Mouse (Mus musculus): ENCODE data around the gene Bbs7.

Bbs7 gene

GRCm38 (mm10) chr3:36551851-36552384 lies 61.4 kb downstream of the Bbs7 start:
- peak; percentile 73 for DNase-seq (ENCODE audit: low read depth, low spot score)

GRCm38 (mm10) chr3:36551343-36551742 lies 61.9 kb downstream of the Bbs7 start:
- peak; percentile 64 for DNase-seq (ENCODE audit: low read depth, low spot score)

- peak; percentile 54 for DNase-seq (ENCODE audit: low read depth, low spot score)
Measured at GRCm38 (mm10) chr3:36544961-36545360, 68.3 kb downstream of the Bbs7 start.

GRCm38 (mm10) chr3:36541399-36541798 lies 71.9 kb downstream of the Bbs7 start:
- peak; percentile 47 for DNase-seq (ENCODE audit: low read depth, low spot score)

GRCm38 (mm10) chr3:36540756-36541155 lies 72.5 kb downstream of the Bbs7 start:
- DNase-seq (ENCODE audit: low read depth, low spot score), result peak; percentile 87

GRCm38 (mm10) chr3:36537701-36538470 lies 75.4 kb downstream of the Bbs7 start:
- DNase-seq (ENCODE audit: low read depth, low spot score), result peak; percentile 77

GRCm38 (mm10) chr3:36536041-36536440 lies 77.2 kb downstream of the Bbs7 start:
- DNase-seq (ENCODE audit: low read depth, low spot score), result no peak

- no peak for DNase-seq (ENCODE audit: low read depth, low spot score)
Measured at GRCm38 (mm10) chr3:36533201-36533672, 80.0 kb downstream of the Bbs7 start.

GRCm38 (mm10) chr3:36532738-36533137 lies 80.5 kb downstream of the Bbs7 start:
- no peak for DNase-seq (ENCODE audit: low read depth, low spot score)

- DNase-seq (ENCODE audit: low read depth, low spot score), result peak; percentile 34
Measured at GRCm38 (mm10) chr3:36531979-36532542, 81.2 kb downstream of the Bbs7 start.

- DNase-seq (ENCODE audit: low read depth, low spot score), result peak; percentile 65
Measured at GRCm38 (mm10) chr3:36531242-36531641, 82.0 kb downstream of the Bbs7 start.

GRCm38 (mm10) chr3:36530781-36531180 lies 82.5 kb downstream of the Bbs7 start:
- peak; percentile 61 for DNase-seq (ENCODE audit: low read depth, low spot score)

GRCm38 (mm10) chr3:36530345-36530744 lies 82.9 kb downstream of the Bbs7 start:
- peak; percentile 89 for DNase-seq (ENCODE audit: low read depth, low spot score)

- peak; percentile 61 for DNase-seq (ENCODE audit: low read depth, low spot score)
Measured at GRCm38 (mm10) chr3:36524466-36524865, 88.8 kb downstream of the Bbs7 start.

All from brain, adult 2 months (tissue).